Mouse (Mus musculus) CH12.LX (cell line): Measurements from ENCODE around the gene Grb2. TPM values are rescaled to one million over a fixed set of nuclear protein-coding genes. Genes with fewer than 3 reads are reported as not detected.
A peak's percentile ranks its signal among the peaks of the same experiment; 100 is the strongest.

ENCODE experiments used
- DNase-seq: peaks from one replicate; pipeline ENCODE4 v3.0.0-alpha.2; 2013; ENCODE audit errors: extremely low read depth
- H3K27ac ChIP-seq: 2 replicates; pipeline ENCODE4 v1.5.1; 2012; ENCODE audit warnings: low read depth, mild to moderate bottlenecking, control low read depth, moderate library complexity; ENCODE audit not compliant: insufficient read depth
- H3K27me3 ChIP-seq: replicated peaks from 2 replicates; pipeline ENCODE3; 2012; ENCODE audit warnings: inconsistent platforms
- H3K36me3 ChIP-seq, 2 experiments: replicated peaks in 1 of 2; 2 replicates each; pipeline versions ENCODE3 to v1.6.1; 2012; ENCODE audit warnings: inconsistent platforms in 1 of 2, low read length in 1 of 2, mild to moderate bottlenecking in 1 of 2, mixed read lengths in 1 of 2, moderate library complexity in 1 of 2; ENCODE audit not compliant: control insufficient read depth in 1 of 2, insufficient read depth in 1 of 2
- H3K4me1 ChIP-seq, 2 experiments: 2 replicates each; pipeline ENCODE4 v1.6.1; 2012; ENCODE audit warnings: inconsistent platforms in 1 of 2, moderate library complexity in 1 of 2; ENCODE audit not compliant: insufficient read depth in 2 of 2, control insufficient read depth in 1 of 2
- H3K4me2 ChIP-seq: 2 replicates; pipeline ENCODE4 v1.6.1; 2012; ENCODE audit warnings: low read depth, mild to moderate bottlenecking, control low read depth; ENCODE audit not compliant: poor library complexity, insufficient read depth, severe bottlenecking
- H3K4me3 ChIP-seq, 3 experiments: fragments of 150-350 bp in 1 of 3; sonication (generic) in 1 of 3; replicated peaks in 1 of 3; 2 replicates each; pipeline versions ENCODE3 to v1.5.1; 2011 to 2012; ENCODE audit warnings: low read depth in 2 of 3, low read length in 2 of 3, mild to moderate bottlenecking in 2 of 3, moderate library complexity in 2 of 3, control low read depth in 1 of 3, improper control_type of control experiment in 1 of 3, inconsistent platforms in 1 of 3, mixed read lengths in 1 of 3; ENCODE audit not compliant: poor library complexity in 1 of 3
- H3K79me2 ChIP-seq: replicated peaks from 2 replicates; pipeline ENCODE4 v1.6.1; 2012; ENCODE audit warnings: mild to moderate bottlenecking, moderate library complexity; ENCODE audit not compliant: control insufficient read depth, poor library complexity, insufficient read depth, severe bottlenecking; ENCODE audit errors: extremely low read depth
- H3K9ac ChIP-seq: 2 replicates; pipeline ENCODE4 v1.6.1; 2012; ENCODE audit warnings: low read depth, mild to moderate bottlenecking, control low read depth, moderate library complexity; ENCODE audit not compliant: insufficient read depth
- H3K9me3 ChIP-seq: replicated peaks from 2 replicates; pipeline ENCODE3; 2012; ENCODE audit warnings: low read length, inconsistent platforms, mixed read lengths
- CHD2 ChIP-seq: IDR thresholded peaks from 2 replicates; pipeline ENCODE4 v1.6.1; 2011; ENCODE audit warnings: low read length, improper control_type of control experiment
- CTCF ChIP-seq, 2 experiments: IDR thresholded peaks in 1 of 2; conservative IDR thresholded peaks in 1 of 2; 2 replicates each; pipeline ENCODE4 v1.5.1; 2011 to 2012; ENCODE audit warnings: low read depth in 2 of 2, low read length in 2 of 2, improper control_type of control experiment in 1 of 2, inconsistent platforms in 1 of 2, mild to moderate bottlenecking in 1 of 2, moderate library complexity in 1 of 2
- IRF4 ChIP-seq: IDR thresholded peaks from 2 replicates; pipeline ENCODE4 v1.6.1; 2014; ENCODE audit warnings: low read depth, mild to moderate bottlenecking, inconsistent platforms, low read length, improper control_type of control experiment
- MAZ ChIP-seq: IDR thresholded peaks from 2 replicates; pipeline ENCODE4 v1.6.1; 2012; ENCODE audit warnings: low read depth, mild to moderate bottlenecking, inconsistent platforms, low read length, improper control_type of control experiment, moderate library complexity
- MEF2A ChIP-seq: IDR thresholded peaks from 2 replicates; pipeline ENCODE4 v1.6.1; 2014; ENCODE audit warnings: low read depth, mild to moderate bottlenecking, inconsistent platforms, low read length, improper control_type of control experiment, borderline replicate concordance
- NRF1 ChIP-seq: IDR thresholded peaks from 2 replicates; pipeline ENCODE4 v1.6.1; 2014; ENCODE audit warnings: low read depth, mild to moderate bottlenecking, inconsistent platforms, low read length, improper control_type of control experiment, moderate library complexity
- PAX5 ChIP-seq: IDR thresholded peaks from 2 replicates; pipeline ENCODE4 v1.6.1; 2012; ENCODE audit warnings: low read length, inconsistent platforms, mixed read lengths
- POLR2AphosphoS2 ChIP-seq: IDR thresholded peaks from 2 replicates; pipeline ENCODE4 v1.6.1; 2011; ENCODE audit warnings: low read depth, low read length, improper control_type of control experiment
- SIN3A ChIP-seq: IDR thresholded peaks from 2 replicates; pipeline ENCODE4 v1.6.1; 2012; ENCODE audit warnings: low read length, improper control_type of control experiment, inconsistent platforms
- TBP ChIP-seq: conservative IDR thresholded peaks from 2 replicates; pipeline ENCODE4 v1.6.1; 2011; ENCODE audit warnings: low read depth, low read length, improper control_type of control experiment
- UBTF ChIP-seq: IDR thresholded peaks from 2 replicates; pipeline ENCODE4 v1.6.1; 2012; ENCODE audit warnings: low read depth, mild to moderate bottlenecking, inconsistent platforms, low read length, improper control_type of control experiment, moderate library complexity
- USF1 ChIP-seq: IDR thresholded peaks from 2 replicates; pipeline ENCODE4 v1.6.1; 2014; ENCODE audit warnings: low read depth, mild to moderate bottlenecking, inconsistent platforms, low read length, improper control_type of control experiment
- ZKSCAN1 ChIP-seq: IDR thresholded peaks from 2 replicates; pipeline ENCODE4 v1.6.1; 2012; ENCODE audit warnings: low read depth, inconsistent platforms, low read length, improper control_type of control experiment, borderline replicate concordance
- ZNF384 ChIP-seq: IDR thresholded peaks from 2 replicates; pipeline ENCODE4 v1.6.1; 2012; ENCODE audit warnings: low read depth, low read length, improper control_type of control experiment, inconsistent platforms
- dilution Hi-C: fragments of 300-500 bp; cut with MboI; formaldehyde crosslinking; loops from 2 replicates; pipeline ENCODE4 v1.14.3; 2020; ENCODE audit warnings: low sequenced_read_pairs; ENCODE audit not compliant: extremely low pct_unique_long_range_greater_than_20kb, extremely low pct_ligation_motif_present
- in situ Hi-C: fragments of 300-500 bp; cut with MboI; formaldehyde crosslinking; loops from 3 replicates; pipeline ENCODE4 v1.14.3; 2019; ENCODE audit warnings: low sequenced_read_pairs, low pct_ligation_motif_present, low pct_unique_long_range_greater_than_20kb, mixed read lengths
- polyA plus RNA-seq: library from polyadenylated mRNA; unstranded; fragments of >175 nt; gene quantifications from 2 replicates; pipeline ENCODE4 v1.2.1, GENCODE M21; 2012; ENCODE audit warnings: low read depth; ENCODE audit not compliant: insufficient read length
- total RNA-seq, 2 experiments: library from RNA; depleted of rRNA; stranded (reverse); fragments of 300-350 nt in 1 of 2; fragments of >200 nt in 1 of 2; gene quantifications; 2 replicates each; pipeline ENCODE4 v1.2.3; 2012 to 2014

The Grb2 gene
- total and polyA plus RNA-seq, 3 experiments: 63.6 to 241 (median 117) TPM

- TF ChIP-seq USF1 (no peak), ZNF384 (no peak), CHD2 (peak; percentile 99)
Observed at GRCm38 (mm10) chr11:115603476-115604303, 104.7 kb downstream of the Grb2 start, which contains the start of the genes Mrps7 and Gga3 (continued).

GRCm38 (mm10) chr11:115603128-115603475 lies 105.3 kb downstream of the Grb2 start:
- H3K27ac ChIP-seq: peak overlapping the region; percentile 82
- in situ Hi-C loops (loop anchor here (25.0 kb wide), 1 partner anchor 409 kb away; the partner anchor contains the start of gene Galk1), dilution Hi-C loops (no loop called here)
- no peaks in the 10 kb centered on the region for H3K9me3 ChIP-seq
- DNase-seq: no peak
- H3K36me3 ChIP-seq: peaks cover 41 to 68% of the 10 kb centered on the region in 2 experiments
- peaks cover 93% of the 10 kb centered on the region for H3K79me2 ChIP-seq
- peaks cover 22 to 62% of the 10 kb centered on the region in 2 experiments for H3K4me1 ChIP-seq
- H3K4me2 ChIP-seq: peak overlapping the region; percentile 47; the same call in 1 of the 2 replicates
- 0 out of 2 replicates have a peak, but pooled peaks have one; percentile 8 for TF ChIP-seq IRF4
- TF ChIP-seq POLR2AphosphoS2: no peak
- peak; percentile 26; the same call in 1 of the 2 replicates for TF ChIP-seq SIN3A
- peak overlapping the region; percentile 97 for H3K9ac ChIP-seq
- H3K4me3 ChIP-seq: peak overlapping the region; percentile 81 to 93 (median 84)
- H3K27me3 ChIP-seq: no peaks in the 10 kb centered on the region

GRCm38 (mm10) chr11:115601174-115601573 lies 107.2 kb downstream of the Grb2 start:
- H3K9me3 ChIP-seq: no peaks in the 10 kb centered on the region
- no peaks in the 10 kb centered on the region for H3K27me3 ChIP-seq
- H3K27ac ChIP-seq: no peak overlapping the region
- no peak overlapping the region for H3K4me2 ChIP-seq
- in situ Hi-C loops: loop anchor here (25.0 kb wide), 1 partner anchor 411 kb away; the partner anchor contains the start of gene Galk1
- H3K79me2 ChIP-seq: peaks cover 92% of the 10 kb centered on the region
- peaks cover 18 to 42% of the 10 kb centered on the region in 2 experiments for H3K4me1 ChIP-seq
- H3K36me3 ChIP-seq: peaks cover 33 to 66% of the 10 kb centered on the region in 2 experiments
- DNase-seq: no peak
- H3K9ac ChIP-seq: no peak overlapping the region
- H3K4me3 ChIP-seq: no peak overlapping the region
- dilution Hi-C loops: no loop called here
- TF ChIP-seq ZNF384 (peak; percentile 42; the same call in 1 of the 2 replicates), PAX5 (no peak)

- no peak for DNase-seq
- Histone ChIP-seq H3K4me2 (no peak overlapping the region), H3K9ac (no peak overlapping the region), H3K79me2 (peaks cover 92% of the 10 kb centered on the region), H3K36me3 (peaks cover 32 to 66% of the 10 kb centered on the region in 2 experiments), H3K27ac (no peak overlapping the region), H3K9me3 (no peaks in the 10 kb centered on the region), H3K4me1 (peaks cover 14 to 38% of the 10 kb centered on the region in 2 experiments), H3K27me3 (no peaks in the 10 kb centered on the region)
- dilution Hi-C loops (no loop called here), in situ Hi-C loops (loop anchor here (25.0 kb wide), 1 partner anchor 412 kb away; the partner anchor contains the start of gene Galk1)
- TF ChIP-seq UBTF (no peak), MEF2A (no peak), ZKSCAN1 (no peak), MAZ (no peak), TBP (no peak), CTCF (conservative IDR thresholded peaks at IDR 0.05 in 1 of 2, IDR thresholded peaks at IDR 0.05 in 1 of 2; ENCODE audit: low read depth in 2 of 2, low read length in 2 of 2) (no peak), NRF1 (no peak), IRF4 (no peak)
- TF ChIP-seq, all 38 proteins: peak for 0
- H3K4me3 ChIP-seq: no peak overlapping the region
Observed at GRCm38 (mm10) chr11:115600743-115601142, 107.7 kb downstream of the Grb2 start.
